Mouse (Mus musculus): Measurements from ENCODE around the gene Pitpnb. TPM values are rescaled to one million over a fixed set of nuclear protein-coding genes. Genes with fewer than 3 reads are reported as not detected.

Gene Pitpnb
- total RNA-seq, 1 experiment: 24.3 TPM

DNA sequence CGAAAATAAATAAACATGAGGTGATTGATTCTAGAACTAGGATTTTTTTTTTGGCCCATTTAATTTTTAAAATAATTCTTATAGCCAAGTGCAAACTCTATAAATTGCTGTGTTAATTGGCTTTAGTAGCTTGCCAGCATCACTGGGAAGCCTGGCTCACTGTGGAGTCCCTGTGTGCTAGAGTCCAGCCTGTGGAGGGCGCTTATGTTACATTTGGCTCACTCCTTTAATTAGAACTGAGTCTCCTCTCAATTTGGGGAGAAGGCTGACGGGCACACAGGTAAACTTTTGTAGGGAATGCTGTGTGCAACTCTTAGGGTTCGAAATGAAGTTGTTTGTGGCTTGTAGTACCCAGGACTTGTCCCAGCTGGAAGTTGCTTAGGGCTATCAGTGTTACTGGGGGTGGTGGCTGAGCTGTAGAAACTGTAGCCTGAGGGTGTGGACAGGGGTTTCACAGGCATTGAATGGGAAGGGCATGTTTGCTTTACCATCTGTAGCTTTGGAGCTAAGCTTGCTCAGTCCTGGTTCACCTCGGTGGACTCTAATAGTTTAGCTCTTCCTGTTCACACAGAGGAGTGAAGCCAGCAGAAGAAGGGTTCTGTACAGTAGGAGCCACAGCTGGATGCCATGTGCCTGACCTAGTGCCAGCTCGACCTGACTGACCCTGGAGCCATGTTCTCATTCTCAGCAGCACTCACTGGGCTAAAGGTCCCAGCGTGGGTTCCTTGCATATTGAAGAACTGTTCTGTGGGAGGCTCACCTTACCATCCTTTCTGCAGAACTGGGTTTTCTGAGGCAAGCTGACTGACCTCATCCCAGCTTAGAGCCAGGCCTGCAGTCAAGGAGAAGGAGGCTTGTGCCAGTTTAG, 47.8 kb downstream of the Pitpnb start:
- H3K9ac ChIP-seq (ENCODE audit: insufficient read depth, low read depth, low read length, poor library complexity, severe bottlenecking): no peak overlapping the region
- in situ Hi-C loops (cut with MboI; ENCODE audit: low sequenced_read_pairs in 2 of 2, unreplicated experiment in 2 of 2): no loop called here
- H3K4me3 ChIP-seq (ENCODE audit: insufficient read depth in 1 of 2, low read depth in 1 of 2, low read length in 2 of 2, poor library complexity in 1 of 2, severe bottlenecking in 1 of 2): no peak overlapping the region
- no peak for DNase-seq (ENCODE audit: low read depth, low spot score)
- TF ChIP-seq CHD2 (IDR thresholded peaks at IDR 0.05; ENCODE audit: low read depth, low read length) (no peak), ZC3H11A (IDR thresholded peaks at IDR 0.05; ENCODE audit: borderline replicate concordance, low read depth, low read length) (no peak), MAFK (IDR thresholded peaks at IDR 0.05; ENCODE audit: insufficient read depth, low read depth, low read length) (no peak), HCFC1 (IDR thresholded peaks at IDR 0.05; ENCODE audit: borderline replicate concordance, insufficient read depth, low read length) (no peak), ZNF384 (IDR thresholded peaks at IDR 0.05; ENCODE audit: low read depth, low read length) (no peak)
- no peak overlapping the region for H3K27ac ChIP-seq (ENCODE audit: insufficient read depth, low read depth, low read length, poor library complexity, severe bottlenecking)
- H3K36me3 ChIP-seq (ENCODE audit: control insufficient read depth, insufficient read depth, low read length, poor library complexity, severe bottlenecking): peaks cover 51% of the 10 kb centered on the region
- no peaks in the 10 kb centered on the region for H3K9me3 ChIP-seq (ENCODE audit: control insufficient read depth, insufficient read depth, low read depth, low read length)
- H3K4me1 ChIP-seq (ENCODE audit: control insufficient read depth in 2 of 2, insufficient read depth in 2 of 2, low read length in 2 of 2, poor library complexity in 1 of 2): peaks cover 0 to 7% of the 10 kb centered on the region in 2 experiments; a peak in 2 of 4 replicates

DNA sequence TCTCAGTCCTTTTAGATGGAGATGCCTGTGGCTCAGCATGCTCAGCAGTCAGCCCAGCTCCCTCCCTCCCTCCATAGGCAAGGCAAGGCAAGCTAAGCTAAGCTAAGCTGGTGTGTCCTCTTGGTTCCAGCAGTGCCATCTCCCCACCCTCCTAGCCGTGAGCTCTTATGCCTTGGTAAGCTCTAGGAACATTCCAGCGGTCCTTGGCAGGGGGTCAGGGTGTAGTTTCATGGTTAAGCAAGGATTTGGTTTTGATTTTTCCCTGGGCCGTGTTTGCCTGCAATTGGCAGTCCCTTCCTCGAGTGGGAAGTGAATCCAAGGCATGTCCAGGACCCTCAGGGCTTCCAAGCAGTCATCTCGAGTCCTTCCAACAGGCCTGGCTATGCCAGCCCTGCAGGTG, 52.8 kb downstream of the Pitpnb start:
- H3K36me3 ChIP-seq (ENCODE audit: control insufficient read depth, insufficient read depth, low read length, poor library complexity, severe bottlenecking): peaks cover 49% of the 10 kb centered on the region
- no peak for DNase-seq (ENCODE audit: low read depth, low spot score)
- no peak for TF ChIP-seq HCFC1 (IDR thresholded peaks at IDR 0.05; ENCODE audit: borderline replicate concordance, insufficient read depth, low read length)
- TF ChIP-seq MAFK (IDR thresholded peaks at IDR 0.05; ENCODE audit: insufficient read depth, low read depth, low read length): no peak
- TF ChIP-seq ZC3H11A (IDR thresholded peaks at IDR 0.05; ENCODE audit: borderline replicate concordance, low read depth, low read length): no peak
- TF ChIP-seq CHD2 (IDR thresholded peaks at IDR 0.05; ENCODE audit: low read depth, low read length): no peak
- TF ChIP-seq ZNF384 (IDR thresholded peaks at IDR 0.05; ENCODE audit: low read depth, low read length): no peak
- no peak overlapping the region for H3K27ac ChIP-seq (ENCODE audit: insufficient read depth, low read depth, low read length, poor library complexity, severe bottlenecking)
- H3K4me1 ChIP-seq (ENCODE audit: control insufficient read depth in 2 of 2, insufficient read depth in 2 of 2, low read length in 2 of 2, poor library complexity in 1 of 2): peaks cover 0 to 7% of the 10 kb centered on the region in 2 experiments; a peak in 2 of 4 replicates
- no peaks in the 10 kb centered on the region for H3K9me3 ChIP-seq (ENCODE audit: control insufficient read depth, insufficient read depth, low read depth, low read length)
- H3K9ac ChIP-seq (ENCODE audit: insufficient read depth, low read depth, low read length, poor library complexity, severe bottlenecking): no peak overlapping the region
- H3K4me3 ChIP-seq (ENCODE audit: insufficient read depth in 1 of 2, low read depth in 1 of 2, low read length in 2 of 2, poor library complexity in 1 of 2, severe bottlenecking in 1 of 2): no peak overlapping the region
- in situ Hi-C loops (cut with MboI; ENCODE audit: low sequenced_read_pairs in 2 of 2, unreplicated experiment in 2 of 2): no loop called here

DNA sequence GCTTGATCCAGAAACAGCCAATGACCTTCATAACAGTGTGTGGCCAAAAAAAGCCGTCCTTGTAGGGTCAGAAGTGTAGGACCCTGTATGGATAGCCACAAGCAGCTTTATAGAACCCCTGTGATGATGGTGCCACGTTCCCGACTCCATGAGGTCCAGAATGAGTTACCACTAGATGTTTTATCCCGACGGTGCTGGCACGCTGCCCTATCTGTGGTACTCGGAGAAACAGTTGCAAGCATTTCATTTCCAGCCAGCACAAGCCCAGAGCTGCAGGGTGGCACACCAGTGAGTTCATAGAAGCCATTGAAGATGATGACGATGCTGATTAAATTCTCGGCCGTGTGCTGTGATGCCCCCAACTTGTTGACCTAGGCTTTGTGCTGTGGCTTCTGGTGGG, 60.3 kb downstream of the Pitpnb start:
- peaks cover 14% of the 10 kb centered on the region for H3K36me3 ChIP-seq (ENCODE audit: control insufficient read depth, insufficient read depth, low read length, poor library complexity, severe bottlenecking)
- H3K9ac ChIP-seq (ENCODE audit: insufficient read depth, low read depth, low read length, poor library complexity, severe bottlenecking): no peak overlapping the region
- H3K9me3 ChIP-seq (ENCODE audit: control insufficient read depth, insufficient read depth, low read depth, low read length): no peaks in the 10 kb centered on the region
- no peak overlapping the region for H3K4me3 ChIP-seq (ENCODE audit: insufficient read depth in 1 of 2, low read depth in 1 of 2, low read length in 2 of 2, poor library complexity in 1 of 2, severe bottlenecking in 1 of 2)
- H3K27ac ChIP-seq (ENCODE audit: insufficient read depth, low read depth, low read length, poor library complexity, severe bottlenecking): no peak overlapping the region
- in situ Hi-C loops (cut with MboI; ENCODE audit: low sequenced_read_pairs in 2 of 2, unreplicated experiment in 2 of 2): no loop called here
- no peak for DNase-seq (ENCODE audit: low read depth, low spot score)
- H3K4me1 ChIP-seq (ENCODE audit: control insufficient read depth in 2 of 2, insufficient read depth in 2 of 2, low read length in 2 of 2, poor library complexity in 1 of 2): peaks cover 0 to 3% of the 10 kb centered on the region in 2 experiments; a peak in 1 of 4 replicates
- TF ChIP-seq CHD2 (IDR thresholded peaks at IDR 0.05; ENCODE audit: low read depth, low read length) (no peak), ZNF384 (IDR thresholded peaks at IDR 0.05; ENCODE audit: low read depth, low read length) (no peak), HCFC1 (IDR thresholded peaks at IDR 0.05; ENCODE audit: borderline replicate concordance, insufficient read depth, low read length) (no peak), MAFK (IDR thresholded peaks at IDR 0.05; ENCODE audit: insufficient read depth, low read depth, low read length) (no peak), ZC3H11A (IDR thresholded peaks at IDR 0.05; ENCODE audit: borderline replicate concordance, low read depth, low read length) (no peak)

DNA sequence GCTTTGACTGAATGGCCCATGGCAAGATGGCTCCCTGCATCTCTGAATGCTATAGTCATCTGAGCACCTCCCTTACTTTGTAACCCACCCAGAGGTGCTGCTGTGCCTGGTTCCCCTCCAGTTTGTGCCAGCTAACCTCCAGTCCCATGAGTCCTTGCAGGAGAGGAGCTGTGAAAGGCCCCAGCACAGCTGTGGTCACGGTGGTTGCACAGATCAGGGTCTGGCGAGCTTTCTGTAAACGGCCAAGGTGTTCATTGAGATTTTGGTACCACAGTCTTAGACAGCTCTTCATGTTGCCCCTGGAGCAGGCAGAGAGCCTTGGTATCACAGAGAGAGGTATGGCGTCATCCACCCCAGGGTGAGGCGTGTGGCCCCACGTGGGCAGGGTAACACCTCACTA, 60.9 kb downstream of the Pitpnb start:
- Histone ChIP-seq H3K4me3 (ENCODE audit: insufficient read depth in 1 of 2, low read depth in 1 of 2, low read length in 2 of 2, poor library complexity in 1 of 2, severe bottlenecking in 1 of 2) (no peak overlapping the region), H3K36me3 (ENCODE audit: control insufficient read depth, insufficient read depth, low read length, poor library complexity, severe bottlenecking) (peaks cover 11% of the 10 kb centered on the region), H3K27ac (ENCODE audit: insufficient read depth, low read depth, low read length, poor library complexity, severe bottlenecking) (no peak overlapping the region), H3K4me1 (ENCODE audit: control insufficient read depth in 2 of 2, insufficient read depth in 2 of 2, low read length in 2 of 2, poor library complexity in 1 of 2) (peaks cover 0 to 6% of the 10 kb centered on the region in 2 experiments; a peak in 1 of 4 replicates), H3K9me3 (ENCODE audit: control insufficient read depth, insufficient read depth, low read depth, low read length) (no peaks in the 10 kb centered on the region), H3K9ac (ENCODE audit: insufficient read depth, low read depth, low read length, poor library complexity, severe bottlenecking) (no peak overlapping the region)
- in situ Hi-C loops (cut with MboI; ENCODE audit: low sequenced_read_pairs in 2 of 2, unreplicated experiment in 2 of 2): no loop called here
- TF ChIP-seq MAFK (IDR thresholded peaks at IDR 0.05; ENCODE audit: insufficient read depth, low read depth, low read length) (no peak), HCFC1 (IDR thresholded peaks at IDR 0.05; ENCODE audit: borderline replicate concordance, insufficient read depth, low read length) (no peak), ZC3H11A (IDR thresholded peaks at IDR 0.05; ENCODE audit: borderline replicate concordance, low read depth, low read length) (no peak), ZNF384 (IDR thresholded peaks at IDR 0.05; ENCODE audit: low read depth, low read length) (no peak), CHD2 (IDR thresholded peaks at IDR 0.05; ENCODE audit: low read depth, low read length) (no peak)
- DNase-seq (ENCODE audit: low read depth, low spot score): no peak
